Mouse (Mus musculus) adrenal gland, adult 8-10 months (tissue): Measurements from ENCODE around the gene Becn1. TPM values are rescaled to one million over a fixed set of nuclear protein-coding genes. Genes with fewer than 3 reads are reported as not detected.
"Not testable (repeated sequence)": the region's sequence is repeated elsewhere in the genome, so short reads cannot be mapped to it uniquely, and the experiment has no call there.

Source experiments
- DNase-seq: peaks from one replicate; pipeline ENCODE4 v3.0.0; 2022
- total RNA-seq, 4 experiments: library from RNA; stranded (reverse); gene quantifications; 2 replicates each; pipeline ENCODE4 v1.2.4; 2022

The Becn1 gene
- 100 to 1,000 TPM; 161 to 204 (median 178) TPM for total RNA-seq

DNA sequence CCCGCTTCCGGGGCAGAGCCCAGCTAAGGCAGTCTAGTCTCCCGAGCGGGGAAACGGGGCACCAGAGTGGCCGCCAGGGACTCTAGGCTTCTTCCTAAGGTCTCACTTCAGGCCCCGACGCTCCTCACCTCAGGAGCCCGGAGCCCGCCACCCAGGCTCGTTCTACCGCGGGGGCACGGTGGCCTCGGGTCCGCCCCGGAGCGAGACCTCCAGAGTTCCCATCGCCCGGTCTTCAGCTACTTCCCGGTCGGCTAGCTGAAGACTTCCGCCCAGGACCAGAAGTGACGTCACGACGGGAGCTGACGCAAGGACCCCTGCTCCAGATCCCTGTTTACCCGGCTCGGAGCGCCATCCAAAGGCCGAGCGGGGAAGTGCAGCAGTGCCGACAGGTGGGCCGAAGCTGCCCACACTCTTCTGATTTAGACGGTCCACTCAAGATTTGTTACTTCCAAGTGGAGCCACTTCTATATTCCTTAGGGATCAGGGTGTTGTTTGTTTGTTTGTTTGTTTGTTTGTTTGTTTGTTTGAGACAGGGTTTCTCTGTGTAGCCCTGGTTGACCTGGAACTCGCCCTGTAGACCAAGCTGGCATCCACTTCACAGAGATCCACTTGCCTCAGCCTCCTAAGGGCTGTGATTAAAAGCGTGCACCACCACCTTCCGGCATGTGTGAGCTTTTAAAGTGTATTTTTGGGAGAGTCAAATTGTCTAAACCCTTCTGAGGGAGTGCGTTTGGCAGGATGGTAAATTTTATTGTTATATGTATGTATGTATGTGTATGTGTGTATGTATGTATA lies at the start of gene Becn1:
Gene Becn1 (minus strand): TSS at position 283 of the 795 bp plus-strand sequence.
- peak; percentile 92 for DNase-seq

DNA sequence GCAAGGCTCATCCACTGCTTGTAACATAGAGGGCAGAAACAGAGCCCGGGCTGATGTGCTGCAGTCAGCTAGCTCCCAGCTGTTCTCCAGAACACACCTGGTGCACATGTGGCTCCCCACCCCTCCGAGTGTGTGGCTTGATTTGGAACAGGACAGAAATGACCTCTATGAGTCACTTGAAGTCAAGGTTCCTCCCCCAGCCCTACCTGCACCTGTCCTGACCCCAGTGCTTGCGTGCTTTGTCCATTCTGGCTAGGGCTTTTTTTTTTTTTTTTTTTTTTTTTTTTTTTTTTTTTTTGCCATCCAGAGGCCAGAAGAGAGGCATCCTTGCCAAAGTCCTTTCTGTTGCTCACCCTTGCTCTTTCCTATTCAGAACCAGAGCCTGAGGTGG lies 49.6 kb upstream of the Becn1 start:
- no peak for DNase-seq

DNA sequence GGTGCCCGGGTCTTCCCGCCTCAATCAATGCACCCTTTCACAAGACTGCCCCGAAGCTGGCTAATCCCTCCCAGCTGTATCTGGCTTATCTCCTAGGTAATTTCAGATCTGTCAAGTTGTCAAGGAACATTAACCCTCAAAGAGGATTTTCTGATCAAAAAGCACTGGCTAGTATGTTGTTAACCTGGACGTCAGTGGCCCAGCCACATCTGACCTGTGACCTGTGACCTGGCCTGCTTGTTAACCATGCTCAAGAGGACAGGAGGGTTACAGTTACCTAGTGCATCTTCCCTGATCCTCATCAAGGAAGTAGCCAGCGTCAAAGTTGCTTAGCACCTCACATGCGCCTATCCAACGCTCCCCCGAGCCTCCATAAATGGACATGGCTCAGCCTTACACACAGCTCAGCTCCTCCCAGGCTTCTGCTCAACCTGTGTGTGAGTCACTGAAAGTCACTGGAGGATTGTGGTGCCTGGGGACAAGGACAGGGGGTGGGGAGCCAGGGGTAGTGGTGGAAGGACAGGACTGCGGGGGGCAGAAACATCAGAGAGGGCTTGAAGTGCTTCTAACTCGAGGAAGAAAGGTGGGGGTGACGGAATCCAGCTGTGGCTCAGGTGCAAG lies 49.1 kb upstream of the Becn1 start:
- no peak for DNase-seq

DNA sequence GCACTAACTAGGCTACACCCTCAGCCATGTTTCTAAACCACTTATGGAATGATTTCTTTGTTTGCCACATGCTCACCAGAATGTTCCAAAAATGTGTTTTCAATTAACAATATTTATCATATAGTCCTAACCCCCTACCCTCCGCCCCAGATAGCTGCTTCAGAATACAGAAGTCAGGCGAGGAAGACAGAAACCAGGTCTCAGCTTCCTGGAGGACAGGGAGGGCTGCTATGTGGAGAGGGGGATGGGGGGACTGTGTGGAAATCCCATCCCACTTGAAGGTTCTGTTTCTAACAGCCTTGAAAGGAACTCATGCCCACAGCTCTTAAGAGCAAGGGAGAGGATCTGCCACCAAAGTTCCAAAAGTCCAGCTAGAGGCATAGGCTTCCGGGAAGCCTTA lies 47.1 kb upstream of the Becn1 start:
- no peak for DNase-seq

DNA sequence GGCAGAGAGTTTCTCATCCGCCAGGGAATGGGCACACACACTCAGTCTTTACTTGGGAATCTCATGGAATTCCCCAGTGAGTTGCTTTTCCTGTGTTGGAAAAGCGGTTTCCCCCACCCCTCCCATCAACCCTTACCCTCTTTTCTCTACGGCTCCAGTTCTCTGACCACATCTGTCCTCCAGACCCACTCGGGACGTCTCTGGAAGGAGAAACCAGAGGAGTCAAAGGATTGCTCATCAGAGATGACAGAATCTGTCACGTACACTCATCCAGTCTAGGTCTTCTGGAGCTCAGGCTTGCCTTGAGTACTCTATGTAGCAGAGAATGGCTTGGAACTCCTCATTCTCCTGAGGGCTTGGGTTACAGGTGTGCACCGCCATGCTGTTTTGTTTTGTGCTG lies 46.7 kb upstream of the Becn1 start:
- no peak for DNase-seq

DNA sequence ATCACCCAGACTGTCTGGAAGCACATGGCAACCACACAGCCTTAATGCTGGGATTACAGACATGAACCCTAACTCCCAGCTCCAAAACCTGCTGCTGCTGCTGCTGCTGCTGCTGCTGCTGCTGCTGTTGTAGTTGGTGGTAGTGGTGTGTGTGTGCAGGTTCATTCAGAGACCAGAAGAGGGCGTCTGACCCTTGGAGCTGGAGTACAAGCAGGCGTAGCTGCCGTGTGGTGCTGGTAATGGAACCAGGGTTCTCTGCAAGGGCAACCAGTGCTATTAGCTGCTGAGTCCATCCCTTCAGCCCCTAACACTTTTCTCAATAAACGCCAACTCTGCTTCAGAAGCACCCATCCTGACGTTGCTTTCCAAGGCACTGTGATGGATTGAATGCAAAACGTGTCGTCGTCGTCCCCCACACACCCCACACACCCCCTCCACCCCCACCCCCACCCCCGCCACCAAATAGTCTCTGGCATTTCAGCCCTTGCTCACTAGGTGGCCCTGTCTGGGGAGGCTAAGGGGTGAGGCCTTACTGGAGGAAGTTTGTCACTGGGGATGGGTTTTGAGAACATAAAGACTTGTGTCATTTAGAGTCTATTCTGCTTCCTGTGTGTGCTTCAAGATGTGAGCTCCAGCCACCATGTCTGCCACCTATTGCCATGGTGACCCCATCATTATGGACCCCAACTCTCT lies 45.1 kb upstream of the Becn1 start:
- DNase-seq, result no peak

DNA sequence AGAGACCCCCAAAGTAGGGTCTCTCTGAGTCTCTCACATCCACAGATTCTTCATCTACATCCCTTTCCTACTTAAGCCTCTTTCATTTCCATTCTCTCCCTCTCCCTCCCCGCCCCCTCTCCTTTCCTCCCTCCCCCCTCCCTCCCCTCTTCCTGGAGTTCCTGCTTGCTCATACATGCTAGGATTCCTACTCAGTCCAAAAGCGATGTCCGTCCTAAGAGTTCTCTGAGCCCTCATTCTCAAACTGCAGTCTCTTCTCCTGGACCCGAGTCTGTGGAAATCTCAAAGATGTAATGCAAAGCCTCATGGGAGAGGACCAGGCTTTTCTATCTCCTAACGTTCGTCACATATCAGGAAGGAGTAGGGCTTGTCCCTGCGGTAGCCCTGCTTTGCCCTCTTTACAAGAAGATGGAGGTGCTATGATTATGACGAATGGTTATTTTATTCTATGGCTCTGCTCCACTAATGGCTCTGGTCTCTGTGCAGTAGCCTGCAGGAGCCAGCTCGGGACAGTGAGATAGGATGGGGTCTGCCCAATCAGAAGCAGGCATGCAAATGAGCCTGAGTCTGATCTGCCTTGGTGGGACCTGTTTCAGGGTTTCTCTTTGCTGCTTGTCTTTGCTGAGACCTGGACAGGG lies 36.2 kb upstream of the Becn1 start:
- DNase-seq, result no peak

DNA sequence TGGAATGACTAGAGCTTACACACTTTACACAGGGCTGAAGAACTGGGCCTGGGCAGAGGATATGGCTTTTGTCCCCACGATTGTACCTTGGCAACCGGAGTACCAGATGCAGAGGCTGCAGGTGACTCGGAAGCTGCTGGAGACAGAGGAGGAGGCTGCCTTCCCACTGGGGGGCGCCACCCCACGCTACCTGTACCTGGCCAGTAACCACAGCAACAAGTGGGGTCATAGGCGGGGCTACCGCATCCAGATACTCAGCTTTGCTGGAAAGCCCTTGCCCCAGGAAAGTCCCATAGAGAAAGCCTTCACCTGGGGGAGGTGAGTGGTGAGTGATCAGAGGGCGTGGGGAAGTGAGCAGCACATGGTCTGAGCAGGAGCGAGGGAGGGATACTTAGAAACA lies 33.6 kb upstream of the Becn1 start:
- no peak for DNase-seq

DNA sequence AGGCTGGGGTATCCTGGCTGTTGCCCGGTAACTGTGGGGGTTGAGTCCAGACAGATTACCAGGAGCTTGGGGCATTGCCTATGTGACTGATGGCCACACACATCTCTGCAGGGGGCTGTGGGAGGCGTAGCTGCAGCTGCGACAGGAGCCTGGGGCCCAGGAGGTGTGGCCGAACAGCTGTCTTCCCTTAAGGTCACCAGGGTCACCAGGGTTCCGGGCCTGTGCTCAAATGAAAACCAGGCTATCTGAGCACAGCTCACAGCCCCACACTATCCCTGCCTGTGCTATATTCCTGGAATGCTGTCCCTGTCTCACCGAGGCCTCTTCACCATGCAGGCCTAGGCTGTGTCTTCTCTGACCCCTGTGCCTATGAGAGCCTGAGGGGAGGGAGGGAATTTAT lies 32.4 kb upstream of the Becn1 start:
- no peak for DNase-seq

DNA sequence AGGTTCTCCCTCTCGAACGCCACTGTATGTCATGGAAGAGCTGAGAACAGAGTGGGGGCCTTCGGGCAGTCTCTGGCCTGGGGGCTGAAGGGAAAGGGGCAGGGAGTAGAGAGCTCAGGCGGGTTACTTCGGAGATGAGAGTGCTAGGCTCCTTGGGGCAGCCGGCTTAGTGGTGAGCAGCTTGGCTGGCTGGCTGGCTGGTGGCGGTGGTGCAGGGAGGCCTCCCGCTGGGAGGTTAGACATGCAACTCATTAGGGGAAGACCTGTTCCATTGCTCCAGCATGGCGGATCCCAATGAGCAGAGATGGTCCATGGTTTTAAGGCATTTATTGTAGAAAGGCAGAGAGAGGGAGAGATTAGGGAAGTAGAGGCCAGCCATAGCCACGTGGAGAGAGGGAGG lies 31.9 kb upstream of the Becn1 start:
- DNase-seq, result no peak

DNA sequence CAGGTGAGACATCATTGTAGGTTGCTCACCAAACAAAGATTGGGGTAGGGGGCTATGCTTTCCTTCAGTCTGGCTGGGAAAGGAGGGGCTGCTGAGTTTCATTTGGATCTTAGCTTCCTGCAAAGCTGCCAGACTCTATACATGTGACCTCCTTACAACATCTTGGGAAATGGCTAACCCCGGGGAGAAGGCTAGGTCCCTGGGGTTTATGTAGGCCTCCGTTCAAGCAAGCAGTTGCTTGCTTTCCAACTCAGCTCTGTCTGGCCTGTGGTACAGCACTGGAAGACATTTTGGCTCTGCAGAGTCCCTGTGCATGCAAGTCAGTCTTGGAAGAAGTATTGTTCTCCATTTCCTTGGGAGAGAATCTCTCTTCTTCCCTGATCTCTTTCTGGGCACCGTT lies 30.5 kb upstream of the Becn1 start:
- DNase-seq, result no peak

DNA sequence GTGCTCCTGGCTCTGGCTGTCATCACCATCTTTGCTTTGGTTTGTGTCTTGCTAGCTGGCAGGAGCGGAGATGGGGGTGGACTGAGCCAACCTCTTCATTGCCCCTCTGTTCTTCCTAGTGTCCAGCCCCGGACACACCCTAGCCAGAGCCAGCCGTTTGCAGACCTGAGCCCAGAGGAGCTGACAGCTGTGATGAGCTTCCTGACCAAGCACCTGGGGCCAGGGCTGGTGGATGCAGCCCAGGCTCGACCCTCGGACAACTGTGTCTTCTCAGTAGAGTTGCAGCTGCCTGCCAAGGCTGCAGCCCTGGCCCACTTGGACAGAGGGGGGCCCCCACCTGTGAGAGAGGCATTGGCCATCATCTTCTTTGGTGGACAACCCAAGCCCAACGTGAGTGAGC lies 28.9 kb upstream of the Becn1 start:
- not testable (repeated sequence) for DNase-seq

DNA sequence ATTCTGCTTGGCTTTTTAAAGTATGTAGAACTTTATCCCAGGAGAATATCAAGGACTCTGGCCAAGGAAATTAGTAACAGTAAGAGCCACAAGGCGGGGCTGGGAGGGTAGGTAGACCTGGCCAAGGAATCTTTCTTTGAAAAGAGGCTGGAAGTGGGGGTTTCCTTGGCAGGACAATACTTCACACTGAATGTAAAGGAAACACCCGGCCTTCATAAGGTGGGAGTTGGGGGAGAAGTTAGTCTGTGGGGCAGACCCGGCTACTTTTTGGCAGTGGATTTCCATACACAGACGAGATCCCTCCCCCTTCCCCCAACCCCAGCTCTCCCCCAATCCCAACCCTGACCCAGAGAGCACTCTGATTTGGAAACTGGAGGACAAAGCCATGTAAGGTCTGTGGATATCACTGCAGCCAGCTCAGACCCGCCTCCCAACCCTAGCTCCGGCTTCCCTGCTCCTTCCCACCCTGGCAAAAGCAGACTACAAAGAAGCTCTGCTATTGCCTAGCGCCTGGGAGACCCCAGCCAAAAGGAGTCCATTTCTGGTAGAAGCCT lies 28.4 kb upstream of the Becn1 start, which contains the start of gene Aoc3:
Gene Aoc3 (plus strand): TSS at position 235 of the 554 bp plus-strand sequence.
- no peak for DNase-seq

DNA sequence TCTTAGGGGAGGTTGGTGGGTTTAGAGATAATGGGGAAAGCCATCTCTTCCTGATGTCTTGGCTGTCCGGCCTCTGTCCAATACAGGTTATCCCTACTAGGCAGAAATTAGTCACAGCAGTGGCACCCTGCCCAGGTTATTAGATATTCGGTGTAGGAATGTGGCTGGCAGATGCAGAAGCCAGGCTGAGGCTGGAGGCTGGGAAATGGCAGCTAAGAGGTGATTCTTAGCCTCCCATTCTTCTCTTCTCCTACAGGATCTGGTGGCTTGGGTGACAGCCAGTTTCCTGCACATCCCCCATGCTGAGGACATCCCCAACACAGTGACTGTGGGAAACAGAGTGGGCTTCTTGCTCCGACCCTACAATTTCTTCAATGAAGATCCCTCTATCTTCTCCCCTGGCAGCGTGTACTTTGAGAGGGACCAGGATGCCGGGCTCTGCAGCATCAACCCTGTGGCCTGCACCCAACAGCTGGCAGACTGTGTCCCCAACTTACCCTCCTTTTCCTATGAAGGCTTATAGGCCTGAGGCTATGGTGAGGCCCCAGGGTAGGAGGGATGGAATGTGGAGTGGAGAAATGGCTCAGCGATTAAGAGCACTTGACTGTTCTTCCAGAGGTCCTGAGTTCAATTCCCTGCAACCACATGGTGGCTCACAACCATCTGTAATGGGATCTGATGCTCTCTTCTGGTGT lies 27.0 kb upstream of the Becn1 start:
- DNase-seq, result no peak

DNA sequence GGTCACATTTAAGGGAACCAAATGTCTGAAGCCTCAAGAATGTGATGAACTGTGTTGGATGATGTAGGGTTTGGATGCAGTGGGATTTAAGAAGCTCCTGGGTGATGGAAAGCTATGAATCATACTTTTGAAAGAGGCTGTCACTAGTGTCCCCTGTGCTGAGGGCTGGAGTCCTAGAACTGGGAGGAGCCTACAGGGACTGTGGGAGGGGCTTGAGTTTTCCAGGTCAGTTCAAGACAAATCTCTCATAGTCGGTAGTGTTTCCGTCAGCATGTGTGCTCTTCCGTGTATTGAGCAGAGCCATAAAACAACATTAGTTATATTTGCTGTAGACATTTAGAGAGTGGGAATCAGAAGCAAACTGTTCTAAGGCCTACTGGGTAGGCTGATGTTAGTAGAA lies 25.2 kb upstream of the Becn1 start:
- DNase-seq, result no peak

DNA sequence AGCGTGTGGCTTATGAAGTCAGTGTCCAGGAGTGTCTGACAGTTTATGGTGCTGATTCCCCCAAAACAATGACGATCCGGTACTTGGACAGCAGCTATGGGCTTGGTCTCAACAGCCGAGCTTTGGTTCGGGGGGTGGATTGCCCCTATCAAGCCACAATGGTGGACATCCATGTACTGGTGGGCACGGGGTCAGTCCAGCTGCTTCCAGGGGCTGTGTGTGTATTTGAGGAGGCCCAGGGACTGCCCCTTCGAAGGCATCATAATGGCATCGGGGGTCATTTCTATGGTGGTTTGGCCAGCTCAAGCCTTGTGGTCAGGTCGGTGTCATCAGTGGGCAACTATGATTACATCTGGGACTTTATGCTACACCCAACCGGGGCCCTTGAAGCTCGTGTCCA lies 24.1 kb upstream of the Becn1 start:
- no peak for DNase-seq

DNA sequence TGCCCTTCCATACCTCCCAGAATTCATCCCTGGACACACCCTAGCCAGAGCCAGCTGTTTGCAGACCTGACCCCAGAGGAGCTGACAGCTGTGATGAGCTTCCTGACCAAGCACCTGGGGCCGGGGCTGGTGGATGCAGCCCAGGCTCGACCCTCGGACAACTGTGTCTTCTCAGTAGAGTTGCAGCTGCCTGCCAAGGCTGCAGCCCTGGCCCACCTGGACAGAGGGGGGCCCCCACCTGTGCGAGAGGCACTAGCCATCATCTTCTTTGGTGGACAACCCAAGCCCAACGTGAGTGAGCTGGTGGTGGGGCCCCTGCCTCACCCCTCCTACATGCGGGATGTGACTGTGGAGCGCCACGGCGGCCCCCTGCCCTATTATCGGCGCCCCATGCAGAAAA lies 23.1 kb upstream of the Becn1 start:
- DNase-seq, result not testable (repeated sequence)

DNA sequence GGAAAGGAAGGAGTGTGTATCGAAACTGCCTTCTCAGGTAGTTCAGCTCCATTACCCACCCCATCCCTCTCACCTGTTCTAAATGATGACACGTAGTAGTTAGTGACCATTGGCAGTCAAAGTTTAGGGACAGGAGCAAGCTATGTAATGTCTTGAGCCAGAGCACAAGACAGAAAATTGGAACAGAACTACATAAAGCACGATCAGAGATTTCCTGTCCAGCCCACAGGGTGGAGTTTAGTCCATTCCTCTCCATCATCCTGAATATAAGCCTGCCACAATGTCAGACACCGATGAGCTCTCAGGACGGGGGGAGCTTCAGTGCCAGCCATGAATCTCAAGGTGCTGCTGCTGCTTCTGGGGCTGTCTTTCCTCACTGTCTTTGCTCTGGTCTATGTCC lies 22.7 kb upstream of the Becn1 start, which contains the start of gene Aoc2:
Gene Aoc2 (plus strand): TSS at position 301 of the 400 bp plus-strand sequence.
- no peak for DNase-seq

DNA sequence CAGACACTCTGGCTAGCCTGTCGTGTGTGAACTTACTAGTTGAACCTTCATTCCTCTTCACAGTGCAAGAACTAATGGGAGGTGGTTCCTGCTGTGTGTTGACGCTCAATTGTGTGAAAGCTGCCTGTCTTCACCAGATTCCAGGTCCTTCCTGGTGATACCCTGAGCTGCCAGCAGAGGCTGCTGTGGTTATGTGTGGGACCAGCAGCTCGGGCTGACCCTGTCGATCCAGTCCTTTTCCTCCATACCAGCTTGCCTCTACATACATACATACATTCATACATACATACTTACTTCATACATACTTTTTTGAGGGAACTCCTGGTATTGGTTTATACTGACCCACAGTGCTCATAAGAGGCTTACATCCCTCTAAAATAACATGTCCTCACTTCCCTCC lies 21.5 kb upstream of the Becn1 start:
- DNase-seq, result peak; percentile 46

DNA sequence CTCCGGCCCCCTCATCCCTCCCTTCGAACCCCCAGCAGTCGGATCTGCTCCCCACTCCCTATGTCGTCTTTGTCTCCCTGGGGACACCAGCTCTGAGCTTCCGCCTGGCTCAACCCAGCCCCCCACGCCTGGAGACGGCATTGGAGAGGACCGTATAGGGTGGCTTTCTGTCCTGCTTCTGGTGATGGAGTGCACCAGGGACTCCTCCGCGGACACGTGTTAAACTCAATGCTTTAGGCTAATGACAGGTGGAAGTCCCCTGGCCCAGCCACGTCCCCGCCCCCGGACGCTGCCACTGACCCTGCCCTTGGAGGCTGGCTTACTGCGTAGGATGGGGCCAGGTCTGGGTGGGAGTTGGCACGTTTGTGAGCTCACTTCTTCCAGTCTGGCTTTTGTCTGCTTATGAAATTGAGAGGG lies 14.4 kb upstream of the Becn1 start:
- no peak for DNase-seq

DNA sequence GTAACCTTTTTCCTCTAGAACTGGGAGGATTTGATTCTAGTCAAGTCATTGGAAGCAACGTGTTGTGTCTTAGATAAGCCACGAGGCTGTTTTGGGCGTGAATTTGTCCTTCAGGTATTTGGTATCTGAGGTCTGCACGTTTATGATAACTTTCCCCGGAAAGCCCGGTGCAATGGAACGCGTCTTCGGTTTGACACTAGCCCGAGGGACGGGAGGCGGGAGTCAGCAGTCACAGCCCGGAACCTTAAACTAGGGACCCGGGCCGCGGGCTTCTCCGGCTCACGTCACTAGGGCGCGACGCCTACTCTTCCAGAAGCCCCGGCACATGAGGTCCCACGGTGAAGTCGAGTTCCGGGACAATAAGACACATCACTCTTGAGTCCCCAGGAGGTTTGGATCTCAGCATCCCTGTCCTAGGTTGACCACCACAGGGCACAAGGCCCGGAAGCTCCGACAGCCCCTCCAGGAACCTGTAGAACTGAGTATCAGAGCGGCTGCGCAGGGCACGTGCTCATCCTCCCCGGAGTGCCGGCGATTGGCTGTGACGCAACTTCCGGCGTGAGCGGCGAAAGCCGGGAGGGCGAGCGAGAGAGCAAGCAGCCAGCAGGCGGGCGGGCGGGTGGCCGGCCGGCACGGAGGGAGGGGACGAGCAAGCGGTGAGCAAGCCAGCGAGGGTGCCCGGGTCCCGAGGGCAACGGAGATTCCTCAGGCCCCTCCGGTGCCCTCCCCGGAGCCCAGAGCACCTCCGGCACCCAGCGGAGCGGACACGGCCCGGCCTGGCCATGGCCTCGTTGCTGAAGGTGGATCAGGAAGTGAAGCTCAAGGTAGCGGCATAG lies 13.8 kb upstream of the Becn1 start, which contains the start of gene Psme3:
Gene Psme3 (plus strand): TSS at position 549 of the 836 bp plus-strand sequence.
- DNase-seq, result peak; percentile 89
